Mouse (Mus musculus): ENCODE results near the gene Unc13c. TPM values are rescaled to one million over a fixed set of nuclear protein-coding genes. Genes with fewer than 3 reads are reported as not detected.

Unc13c gene
- not detected for total RNA-seq (2023)

GRCm38 (mm10) chr9:73968641-73969121 lies at the start of gene Unc13c:
Gene Unc13c (minus strand): TSS chr9:73968966.

Other genes starting within 250 kb of the Unc13c start
- not detected for gene Wdr72, start 141.4 kb upstream of the Unc13c start, total RNA-seq (2023)